Mouse (Mus musculus) midbrain, embryonic 13.5 days (tissue): ENCODE measurements around the gene Slamf6. TPM values are rescaled to one million over a fixed set of nuclear protein-coding genes. Genes with fewer than 3 reads are reported as not detected.
"Not testable (repeated sequence)": the region's sequence is repeated elsewhere in the genome, so short reads cannot be mapped to it uniquely, and the experiment has no call there.

Experiments
- ATAC-seq: fragments of 200-750 bp; cut with Nextera tagmentation; 2 replicates; pipeline ENCODE4 v1.8.0; 2017; ENCODE audit warnings: mild to moderate bottlenecking, moderate TSS enrichment, moderate library complexity
- H3K27ac ChIP-seq: fragments of 300-500 bp; sonication (generic); 2 replicates; pipeline ENCODE4 v1.5.1; 2015; ENCODE audit warnings: inconsistent platforms, mild to moderate bottlenecking, moderate library complexity
- H3K27me3 ChIP-seq: fragments of 300-500 bp; sonication (generic); 2 replicates; pipeline ENCODE4 v1.6.1; 2015; ENCODE audit warnings: mild to moderate bottlenecking, inconsistent platforms
- H3K36me3 ChIP-seq: fragments of 300-500 bp; sonication (generic); 2 replicates; pipeline ENCODE4 v1.6.1; 2015; ENCODE audit warnings: mild to moderate bottlenecking, inconsistent platforms
- H3K4me1 ChIP-seq: fragments of 300-500 bp; sonication (generic); replicated peaks from 2 replicates; pipeline ENCODE4 v1.6.1; 2015; ENCODE audit warnings: inconsistent platforms
- H3K4me2 ChIP-seq: fragments of 300-500 bp; sonication (generic); replicated peaks from 2 replicates; pipeline ENCODE4 v1.6.1; 2015; ENCODE audit warnings: moderate library complexity, mild to moderate bottlenecking, inconsistent platforms
- H3K4me3 ChIP-seq: fragments of 300-500 bp; sonication (generic); replicated peaks from 2 replicates; pipeline ENCODE4 v1.5.1; 2015; ENCODE audit warnings: mild to moderate bottlenecking, inconsistent platforms
- H3K9ac ChIP-seq: fragments of 300-500 bp; sonication (generic); replicated peaks from 2 replicates; pipeline ENCODE4 v1.6.1; 2015; ENCODE audit warnings: mild to moderate bottlenecking, inconsistent platforms
- H3K9me3 ChIP-seq: fragments of 300-500 bp; sonication (generic); 2 replicates; pipeline ENCODE4 v1.6.1; 2016; ENCODE audit warnings: mild to moderate bottlenecking, inconsistent platforms
- WGBS: fragments of 180-500 bp; shearing (Covaris S2); methylation state at CpG from one replicate; pipeline ENCODE4 v1.1.7; 2015; 5-methylcytosine and 5-hydroxymethylcytosine counted together
- polyA plus RNA-seq: library from polyadenylated mRNA; unstranded; fragments of >200 nt; fragmentation: Nextera tagmentation; extraction: Ambion mirVana; gene quantifications from 2 replicates; pipeline ENCODE4 v1.2.1, GENCODE M21; 2015

Gene Slamf6
- polyA plus RNA-seq, 1 experiment from 2014 or later = not detected

DNA sequence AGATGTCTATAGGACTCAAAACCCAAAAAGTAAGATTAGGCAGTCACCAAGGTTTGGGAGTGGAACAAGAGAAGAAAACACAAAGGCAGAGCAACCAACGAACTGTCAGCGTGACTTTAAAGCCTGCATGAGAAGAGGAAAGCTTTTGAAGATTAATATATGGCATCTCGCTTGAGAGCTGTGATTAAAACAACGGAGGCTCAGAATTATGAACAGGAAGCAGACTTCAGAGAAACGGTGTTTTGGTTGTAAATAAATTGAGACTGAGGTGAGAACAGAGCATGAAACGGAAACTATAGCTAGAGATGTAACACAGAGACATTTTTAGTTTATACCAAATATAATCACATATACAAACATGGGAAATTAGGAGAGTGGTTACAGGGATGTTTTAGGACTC lies 46.3 kb downstream of the Slamf6 start:
- no peaks in the 10 kb centered on the region for H3K9me3 ChIP-seq
- H3K4me3 ChIP-seq = no peak overlapping the region
- H3K27me3 ChIP-seq = no peaks in the 10 kb centered on the region
- H3K36me3 ChIP-seq = no peaks in the 10 kb centered on the region
- no peak overlapping the region for H3K9ac ChIP-seq
- ATAC-seq = no peak
- 81% methylated on average over 6 of the region's 6 CpGs for WGBS
- H3K4me2 ChIP-seq = no peak overlapping the region
- H3K27ac ChIP-seq = no peak overlapping the region
- 0 out of 2 replicates have a peak, but pooled peaks cover 2% of the 10 kb centered on the region for H3K4me1 ChIP-seq

DNA sequence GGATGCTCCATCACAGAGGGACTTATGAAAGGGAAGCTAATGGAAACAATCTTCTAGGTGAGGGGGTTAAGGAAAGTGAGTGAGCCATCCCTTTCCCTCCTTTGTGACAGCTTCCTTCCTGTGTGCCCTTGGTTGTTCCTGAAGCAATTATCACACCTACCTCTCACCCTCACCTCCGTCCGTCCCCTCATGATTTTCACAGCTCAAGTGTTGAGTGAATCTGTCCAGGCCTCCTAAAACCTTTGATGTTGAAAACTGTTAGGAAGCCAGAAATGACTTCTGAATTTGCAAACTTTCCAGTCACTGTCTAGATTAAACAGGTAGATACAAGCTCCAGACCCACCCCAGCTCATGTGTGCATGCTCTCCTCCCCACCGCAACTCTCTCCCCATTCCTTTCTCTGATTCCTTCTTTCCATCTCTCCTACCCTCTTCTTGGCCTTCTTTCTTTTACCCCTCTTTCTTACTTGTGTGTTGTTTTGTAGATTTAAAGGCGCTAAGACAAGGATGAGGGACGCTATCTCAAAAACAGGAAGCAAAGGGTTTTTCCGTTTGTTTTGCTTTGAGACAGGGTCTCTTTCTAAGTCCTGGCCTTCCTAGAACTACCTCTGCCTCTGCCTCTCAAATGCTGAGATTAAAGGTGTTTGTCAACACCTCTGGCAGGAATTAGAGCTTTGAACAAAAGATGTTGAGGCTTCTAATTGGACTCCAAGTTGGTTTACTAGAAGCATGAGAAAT lies 48.9 kb downstream of the Slamf6 start:
- peaks cover 12% of the 10 kb centered on the region for H3K4me1 ChIP-seq
- H3K36me3 ChIP-seq = no peaks in the 10 kb centered on the region
- H3K4me2 ChIP-seq = no peak overlapping the region
- H3K9ac ChIP-seq = no peak overlapping the region
- H3K9me3 ChIP-seq = no peaks in the 10 kb centered on the region
- ATAC-seq = no peak
- no peaks in the 10 kb centered on the region for H3K27me3 ChIP-seq
- WGBS = 92% methylated on average over 6 of the region's 6 CpGs
- no peak overlapping the region for H3K4me3 ChIP-seq
- no peak overlapping the region for H3K27ac ChIP-seq

DNA sequence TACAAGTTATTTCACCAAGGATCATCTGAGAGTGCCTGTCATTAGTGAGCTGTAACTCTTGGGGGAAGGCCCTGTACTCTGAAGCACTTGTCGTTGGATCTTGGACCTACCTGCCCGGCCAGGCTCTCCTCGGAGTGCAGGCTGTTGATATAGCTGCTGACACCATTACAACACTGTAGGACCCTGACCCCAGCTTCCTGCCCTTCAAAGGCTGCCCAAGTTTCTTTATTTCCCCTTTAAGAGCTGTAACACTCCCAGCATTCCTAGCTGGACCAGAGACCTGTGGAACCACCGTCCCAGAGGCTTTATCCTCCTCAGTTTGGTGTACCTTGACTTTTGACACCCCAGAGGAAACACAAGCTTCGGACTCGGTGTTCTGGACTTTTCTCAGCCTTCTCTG lies 51.9 kb downstream of the Slamf6 start:
- no peak overlapping the region for H3K4me2 ChIP-seq
- H3K9me3 ChIP-seq = no peaks in the 10 kb centered on the region
- no peak for ATAC-seq
- H3K36me3 ChIP-seq = no peaks in the 10 kb centered on the region
- 94% methylated on average over 6 of the region's 6 CpGs for WGBS
- no peak overlapping the region for H3K4me3 ChIP-seq
- no peak overlapping the region for H3K27ac ChIP-seq
- H3K4me1 ChIP-seq = peaks cover 12% of the 10 kb centered on the region
- no peak overlapping the region for H3K9ac ChIP-seq
- H3K27me3 ChIP-seq = no peaks in the 10 kb centered on the region

DNA sequence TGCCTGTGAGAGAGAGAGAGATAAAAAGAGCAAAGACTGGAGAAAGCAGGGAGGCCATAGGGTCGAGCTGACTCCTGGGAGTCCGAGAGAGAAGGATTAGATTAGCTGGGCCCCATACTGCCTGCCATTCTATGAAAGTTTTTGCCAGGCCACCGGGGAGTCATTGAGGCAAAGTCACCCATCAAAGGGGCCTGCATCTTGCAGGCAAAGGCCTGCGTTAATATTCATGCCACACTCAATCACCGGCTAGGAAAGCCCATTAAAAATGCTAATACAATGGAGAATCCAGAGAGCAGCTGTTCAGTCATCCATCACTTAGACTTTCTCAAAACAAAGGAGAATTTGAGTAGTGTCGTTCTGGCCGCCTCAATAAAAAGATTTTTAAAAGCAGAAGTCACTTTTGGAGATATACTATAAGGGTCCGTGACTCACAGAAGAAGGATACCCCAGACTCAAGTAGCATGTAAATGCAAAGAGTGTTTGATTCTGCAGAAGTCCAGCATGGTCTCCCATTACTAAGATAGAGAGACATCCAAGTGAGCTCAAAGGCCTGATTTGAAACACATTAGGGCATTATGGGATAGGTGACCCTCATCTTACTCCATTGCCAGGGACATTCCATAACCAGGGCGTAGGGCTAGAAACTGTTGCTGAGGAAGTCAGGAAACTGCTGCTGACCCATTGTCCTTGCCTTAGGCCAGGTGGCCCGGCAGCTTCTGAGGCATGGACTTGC lies 53.7 kb downstream of the Slamf6 start:
- Histone ChIP-seq H3K27me3 (no peaks in the 10 kb centered on the region), H3K9me3 (no peaks in the 10 kb centered on the region), H3K4me3 (no peak overlapping the region), H3K27ac (peak overlapping the region; percentile 53; the same call in 1 of the 2 replicates), H3K4me2 (no peak overlapping the region), H3K36me3 (no peaks in the 10 kb centered on the region), H3K4me1 (peaks cover 12% of the 10 kb centered on the region), H3K9ac (no peak overlapping the region)
- 25% methylated on average over 10 of the region's 10 CpGs for WGBS
- ATAC-seq = peak; percentile 73

DNA sequence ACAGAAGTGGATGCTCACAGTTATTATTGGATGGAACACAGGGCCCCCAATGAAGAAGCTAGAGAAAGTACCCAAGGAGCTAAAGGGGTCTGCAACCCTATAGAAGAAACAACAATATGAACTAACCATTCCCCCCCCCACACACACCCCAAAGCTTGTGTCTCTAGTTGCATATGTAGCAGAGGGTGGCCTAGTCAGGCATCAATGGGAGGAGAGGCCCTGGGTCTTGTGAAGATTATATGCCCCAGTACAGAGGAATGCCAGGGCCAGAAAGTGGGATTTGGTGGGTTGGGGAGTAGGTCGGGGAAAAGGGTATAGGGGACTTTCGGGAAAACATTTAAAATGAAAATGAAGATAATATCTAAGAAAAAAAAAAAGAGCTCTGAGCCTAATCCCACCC lies 57.0 kb downstream of the Slamf6 start:
- H3K9ac ChIP-seq, H3K27ac ChIP-seq, H3K4me2 ChIP-seq, H3K4me3 ChIP-seq, H3K9me3 ChIP-seq, H3K36me3 ChIP-seq, H3K27me3 ChIP-seq, ATAC-seq: not testable (repeated sequence)
- peaks cover 12% of the 10 kb centered on the region for H3K4me1 ChIP-seq
- 94% methylated on average over 2 of the region's 2 CpGs for WGBS

DNA sequence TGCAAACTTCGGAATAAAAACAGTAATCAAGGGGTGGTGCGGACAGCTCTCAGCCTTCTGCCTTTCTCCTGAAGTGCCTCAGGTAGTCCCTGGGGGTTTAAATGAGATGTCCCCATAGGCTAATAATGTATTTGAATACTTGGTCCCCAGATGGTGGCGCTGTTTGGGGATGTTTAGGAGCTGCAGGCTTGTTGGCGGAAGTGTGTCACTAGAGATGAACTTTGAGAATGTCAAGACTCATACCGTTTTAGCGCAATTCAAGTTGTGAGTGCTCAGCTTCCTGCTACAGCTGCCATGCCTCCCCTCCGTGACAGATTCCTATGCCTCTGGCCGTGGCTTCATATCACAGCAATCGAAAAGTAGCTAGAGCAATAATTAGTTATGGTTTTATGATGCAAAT lies 58.1 kb downstream of the Slamf6 start:
- Histone ChIP-seq H3K9ac (no peak overlapping the region), H3K36me3 (no peaks in the 10 kb centered on the region), H3K4me1 (peaks cover 10% of the 10 kb centered on the region), H3K9me3 (no peaks in the 10 kb centered on the region), H3K27me3 (no peaks in the 10 kb centered on the region), H3K4me2 (no peak overlapping the region), H3K4me3 (no peak overlapping the region), H3K27ac (no peak overlapping the region)
- ATAC-seq = no peak
- 93% methylated on average over 9 of the region's 9 CpGs for WGBS

DNA sequence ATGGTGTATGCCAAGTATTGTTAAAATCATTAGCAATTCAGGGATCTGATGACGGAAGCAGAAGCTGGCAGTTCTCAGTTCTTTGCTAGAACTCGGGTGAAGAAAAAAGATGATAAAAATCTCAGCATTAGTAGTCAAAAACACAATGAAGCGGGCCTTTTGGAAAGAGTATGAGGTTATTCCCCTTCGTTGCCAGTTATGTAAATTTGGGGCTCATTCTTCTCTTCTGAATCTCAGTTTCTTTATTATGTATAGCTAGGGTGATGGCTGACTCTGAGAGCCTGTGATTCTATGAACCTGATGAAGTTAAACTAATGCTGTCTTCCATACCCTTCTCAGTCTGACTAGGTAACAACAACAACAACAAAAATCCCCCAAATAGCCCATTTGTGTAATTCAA lies 58.5 kb downstream of the Slamf6 start:
- H3K9ac ChIP-seq = no peak overlapping the region
- no peaks in the 10 kb centered on the region for H3K36me3 ChIP-seq
- no peak overlapping the region for H3K27ac ChIP-seq
- H3K27me3 ChIP-seq = no peaks in the 10 kb centered on the region
- no peaks in the 10 kb centered on the region for H3K9me3 ChIP-seq
- WGBS = 78% methylated on average over 4 of the region's 4 CpGs
- no peak overlapping the region for H3K4me3 ChIP-seq
- H3K4me2 ChIP-seq = no peak overlapping the region
- no peak for ATAC-seq
- peaks cover 5% of the 10 kb centered on the region for H3K4me1 ChIP-seq

DNA sequence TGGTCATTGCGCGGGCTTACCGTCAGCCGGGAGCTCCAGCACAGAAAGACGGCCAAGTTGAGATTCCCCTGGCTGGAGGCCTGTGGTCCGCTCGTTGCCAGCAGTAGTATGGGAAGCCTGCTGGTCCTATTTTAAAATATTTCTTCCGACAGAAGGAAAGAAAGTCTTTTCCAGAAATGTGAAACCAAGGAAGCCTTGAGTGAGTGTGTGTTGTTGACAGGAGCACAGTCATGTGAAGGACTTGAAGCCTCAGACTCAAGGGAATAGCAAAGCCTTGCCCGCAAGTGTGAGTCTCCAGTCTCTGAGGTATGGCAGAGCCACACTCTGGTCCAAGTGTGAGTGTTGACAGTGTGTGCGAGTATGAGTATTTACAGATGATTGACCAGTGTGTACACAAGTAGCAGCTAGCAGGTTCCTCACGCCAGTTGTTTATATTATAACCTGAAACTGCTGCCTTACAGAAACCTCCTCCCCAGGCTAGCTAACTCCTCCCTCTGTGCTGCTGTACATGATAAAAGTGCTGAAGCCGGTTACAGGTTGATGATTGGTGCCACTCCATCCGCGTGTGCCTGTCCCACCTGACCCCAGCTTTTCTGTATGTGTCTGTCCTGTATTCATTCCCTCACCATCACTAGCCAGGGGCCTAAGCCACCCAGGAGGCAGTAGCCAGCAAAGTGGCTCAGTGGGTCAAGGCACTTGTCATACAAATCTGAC lies 59.7 kb downstream of the Slamf6 start:
- Histone ChIP-seq H3K36me3 (no peaks in the 10 kb centered on the region), H3K9ac (no peak overlapping the region), H3K9me3 (no peaks in the 10 kb centered on the region), H3K4me2 (no peak overlapping the region), H3K27ac (no peak overlapping the region), H3K4me3 (no peak overlapping the region), H3K27me3 (no peaks in the 10 kb centered on the region), H3K4me1 (no peaks in the 10 kb centered on the region)
- WGBS = 95% methylated on average over 14 of the region's 14 CpGs
- ATAC-seq = no peak

DNA sequence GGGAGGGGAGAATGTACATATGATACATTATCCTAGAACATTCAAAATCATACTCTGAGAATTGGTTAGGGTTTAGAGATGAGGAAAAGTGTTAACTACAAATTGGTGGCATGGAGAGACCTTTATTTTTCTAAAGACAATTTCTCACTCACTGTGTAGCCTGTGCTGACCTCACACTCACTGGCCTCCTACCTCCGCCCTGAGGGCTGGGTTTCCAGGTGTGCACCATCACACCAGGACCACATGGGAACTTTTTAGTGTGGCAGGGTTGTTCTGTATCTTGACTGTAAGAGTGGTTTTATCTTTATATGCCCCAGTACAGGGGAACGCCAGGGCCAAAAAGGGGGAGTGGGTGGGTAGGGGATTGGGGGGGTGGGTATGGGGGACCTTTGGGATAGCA lies 60.6 kb downstream of the Slamf6 start:
- Histone ChIP-seq H3K9me3 (no peaks in the 10 kb centered on the region), H3K27ac (no peak overlapping the region), H3K36me3 (no peaks in the 10 kb centered on the region), H3K9ac (no peak overlapping the region), H3K4me3 (no peak overlapping the region), H3K4me1 (no peaks in the 10 kb centered on the region), H3K4me2 (no peak overlapping the region), H3K27me3 (no peaks in the 10 kb centered on the region)
- WGBS = 98% methylated on average over 2 of the region's 2 CpGs
- no peak for ATAC-seq

DNA sequence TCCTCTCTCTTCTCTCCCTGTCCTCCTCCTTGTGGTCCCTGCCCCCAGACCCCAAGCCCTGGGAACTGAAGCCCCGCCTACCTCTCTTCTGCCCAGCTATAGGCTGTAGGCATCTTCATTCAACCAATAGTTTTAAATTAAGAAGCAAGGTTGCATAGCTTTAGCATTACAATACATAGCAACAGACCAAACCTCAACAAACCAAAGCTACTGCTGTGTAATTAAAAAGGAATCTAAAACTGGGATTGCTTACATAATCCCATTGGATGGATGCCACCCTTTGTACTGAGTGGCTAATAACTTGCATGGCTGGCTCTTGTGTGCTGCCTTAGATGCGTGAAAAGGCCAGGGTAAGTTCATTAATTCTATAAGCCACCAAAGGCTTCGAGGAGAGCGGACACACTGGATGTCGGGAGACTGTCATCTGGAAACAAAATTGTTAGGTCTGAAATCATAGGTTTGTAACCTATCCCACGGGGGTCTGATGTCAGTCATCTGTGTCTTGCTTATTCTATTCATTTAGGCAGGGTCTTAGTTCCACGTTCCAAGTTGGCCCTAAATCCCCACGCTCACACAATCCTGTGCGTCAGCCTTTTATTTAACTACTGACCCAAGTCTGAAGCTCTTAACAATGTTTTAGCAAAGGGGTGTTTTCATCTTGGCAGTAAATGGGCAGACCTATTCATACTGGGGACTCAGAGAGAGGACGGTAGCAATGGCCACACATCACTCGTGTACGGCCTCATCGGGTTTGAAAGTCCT lies 62.8 kb downstream of the Slamf6 start:
- Histone ChIP-seq H3K4me3 (no peak overlapping the region), H3K36me3 (no peaks in the 10 kb centered on the region), H3K9me3 (no peaks in the 10 kb centered on the region), H3K27ac (no peak overlapping the region), H3K27me3 (no peaks in the 10 kb centered on the region), H3K9ac (no peak overlapping the region), H3K4me1 (no peaks in the 10 kb centered on the region), H3K4me2 (no peak overlapping the region)
- ATAC-seq = peak; percentile 84
- 36% methylated on average over 13 of the region's 13 CpGs for WGBS

DNA sequence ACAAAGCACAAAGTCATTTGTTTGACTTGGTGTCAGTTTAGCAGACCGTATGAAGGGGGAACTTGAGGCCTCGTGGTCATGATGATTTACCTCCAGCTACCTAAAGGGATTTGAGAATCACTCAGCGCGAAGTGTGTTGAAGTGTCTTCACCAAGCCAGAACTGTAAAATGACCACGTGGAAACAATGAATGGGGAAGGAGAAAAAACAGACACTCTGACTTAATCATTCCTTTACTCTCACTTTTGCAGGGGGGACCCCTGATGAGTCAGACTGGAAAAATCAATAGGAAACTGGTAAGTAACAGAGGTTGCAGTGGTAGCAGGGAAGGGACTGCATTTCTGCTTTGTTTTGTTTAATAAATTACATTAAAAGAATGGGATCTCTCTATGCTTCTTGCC lies 64.9 kb downstream of the Slamf6 start:
- Histone ChIP-seq H3K4me1 (no peaks in the 10 kb centered on the region), H3K36me3 (no peaks in the 10 kb centered on the region), H3K27ac (no peak overlapping the region), H3K9ac (no peak overlapping the region), H3K4me3 (no peak overlapping the region), H3K9me3 (no peaks in the 10 kb centered on the region), H3K27me3 (no peaks in the 10 kb centered on the region), H3K4me2 (no peak overlapping the region)
- WGBS = 62% methylated on average over 5 of the region's 5 CpGs
- no peak for ATAC-seq

DNA sequence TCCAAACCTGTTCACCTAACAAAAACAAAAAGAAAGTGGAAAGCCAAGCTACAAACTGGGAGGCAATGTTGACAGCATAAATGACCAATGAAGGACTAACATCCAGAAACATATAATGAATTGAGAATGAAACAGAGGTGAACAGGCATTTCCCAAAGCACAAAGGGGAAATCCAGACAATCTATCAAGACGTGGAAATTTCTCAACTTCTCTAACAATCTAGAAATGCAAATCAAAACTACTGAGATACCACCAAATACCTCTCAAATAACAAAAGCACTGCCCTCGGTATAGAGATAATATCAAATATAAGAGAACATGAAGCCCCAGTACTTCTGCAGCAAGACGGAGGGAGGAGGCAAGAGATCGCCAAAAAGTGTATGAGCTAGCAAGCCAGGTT lies 65.4 kb downstream of the Slamf6 start:
- no peaks in the 10 kb centered on the region for H3K9me3 ChIP-seq
- H3K9ac ChIP-seq = no peak overlapping the region
- no peaks in the 10 kb centered on the region for H3K27me3 ChIP-seq
- no peak overlapping the region for H3K27ac ChIP-seq
- H3K36me3 ChIP-seq = no peaks in the 10 kb centered on the region
- 81% methylated on average over 4 of the region's 4 CpGs for WGBS
- ATAC-seq = no peak
- no peak overlapping the region for H3K4me3 ChIP-seq
- H3K4me2 ChIP-seq = no peak overlapping the region
- no peaks in the 10 kb centered on the region for H3K4me1 ChIP-seq
